Mouse (Mus musculus) intestine, embryonic 14.5 days (tissue): ENCODE data around the gene Plxnb1. TPM values are rescaled to one million over a fixed set of nuclear protein-coding genes. Genes with fewer than 3 reads are reported as not detected.

Source experiments
- ATAC-seq: fragments of 200-750 bp; cut with Nextera tagmentation; replicated peaks from 2 replicates; pipeline ENCODE4 v1.8.0; 2017; ENCODE audit warnings: low read depth, moderate number of reproducible peaks, moderate TSS enrichment, moderate library complexity; ENCODE audit not compliant: low FRiP score, low TSS enrichment
- DNase-seq: peaks from one replicate; pipeline ENCODE4 v3.0.0-alpha.2; 2018; ENCODE audit warnings: low spot score
- H3K27ac ChIP-seq: fragments of 300-500 bp; sonication (generic); 2 replicates; pipeline ENCODE4 v1.5.1; 2014; ENCODE audit warnings: low read depth, mild to moderate bottlenecking, control low read depth
- H3K27me3 ChIP-seq: fragments of 300-500 bp; sonication (generic); replicated peaks from 2 replicates; pipeline ENCODE4 v1.6.1; 2014; ENCODE audit warnings: low read length, control low read depth; ENCODE audit not compliant: control insufficient read depth, insufficient read depth
- H3K36me3 ChIP-seq: fragments of 300-500 bp; sonication (generic); 2 replicates; pipeline ENCODE4 v1.6.1; 2014; ENCODE audit warnings: low read length, control low read depth; ENCODE audit not compliant: control insufficient read depth, insufficient read depth
- H3K4me1 ChIP-seq: fragments of 300-500 bp; sonication (generic); replicated peaks from 2 replicates; pipeline ENCODE4 v1.6.1; 2014; ENCODE audit warnings: low read length, control low read depth, mixed read lengths; ENCODE audit not compliant: control insufficient read depth, insufficient read depth
- H3K4me2 ChIP-seq: fragments of 300-500 bp; sonication (generic); 2 replicates; pipeline ENCODE4 v1.6.1; 2014; ENCODE audit warnings: low read length
- H3K4me3 ChIP-seq: fragments of 300-500 bp; sonication (generic); 2 replicates; pipeline ENCODE4 v1.5.1; 2014; ENCODE audit warnings: low read depth, low read length, control low read depth, mixed read lengths
- H3K9ac ChIP-seq: fragments of 300-500 bp; sonication (generic); 2 replicates; pipeline ENCODE4 v1.6.1; 2014; ENCODE audit warnings: mild to moderate bottlenecking, low read length
- H3K9me3 ChIP-seq: fragments of 300-500 bp; sonication (generic); 2 replicates; pipeline ENCODE4 v1.6.1; 2016; ENCODE audit warnings: low read length, control low read depth; ENCODE audit not compliant: control insufficient read depth
- WGBS: fragments of 180-500 bp; shearing (Covaris S2); extraction: QIAGEN DNeasy Blood & Tissue Kit; methylation state at CpG from one replicate; pipeline ENCODE4 v1.1.7; 2014; 5-methylcytosine and 5-hydroxymethylcytosine counted together
- polyA plus RNA-seq: library from polyadenylated mRNA; unstranded; fragments of >200 nt; fragmentation: Nextera tagmentation; extraction: Ambion mirVana; gene quantifications from 2 replicates; pipeline ENCODE4 v1.2.1, GENCODE M21; 2014

The Plxnb1 gene
- polyA plus RNA-seq, 1 experiment from 2014 or later = 11.7 TPM

GRCm38 (mm10) chr9:109059136-109059903, 35.9 kb upstream of the Plxnb1 start, which contains the start of gene Trex1:
Trex1 (minus strand) TSS chr9:109059734.
- peaks cover 58% of the 10 kb centered on the region for H3K36me3 ChIP-seq
- H3K4me3 ChIP-seq = peak within 1 kb of the TSS; percentile 31
- H3K27me3 ChIP-seq = no peaks in the 10 kb centered on the region
- WGBS = 19% methylated on average over 15 of the region's 15 CpGs
- peak within 1 kb of the TSS; percentile 85 for H3K27ac ChIP-seq
- DNase-seq (peak; percentile 94), ATAC-seq (peak; percentile 83)
- H3K4me1 ChIP-seq = peaks cover 13% of the 10 kb centered on the region
- peak within 1 kb of the TSS; percentile 51 for H3K9ac ChIP-seq
- peak within 1 kb of the TSS; percentile 52 for H3K4me2 ChIP-seq
- H3K9me3 ChIP-seq = no peaks in the 10 kb centered on the region

GRCm38 (mm10) chr9:109060184-109060897, 34.8 kb upstream of the Plxnb1 start:
- DNase-seq (no peak), ATAC-seq (no peak)
- H3K9me3 ChIP-seq = no peaks in the 10 kb centered on the region
- peaks cover 8% of the 10 kb centered on the region for H3K4me1 ChIP-seq
- WGBS = 91% methylated on average over 16 of the region's 16 CpGs
- no peak overlapping the region for H3K4me3 ChIP-seq
- no peak overlapping the region for H3K27ac ChIP-seq
- H3K4me2 ChIP-seq = no peak overlapping the region
- no peak overlapping the region for H3K9ac ChIP-seq
- no peaks in the 10 kb centered on the region for H3K27me3 ChIP-seq
- peaks cover 68% of the 10 kb centered on the region for H3K36me3 ChIP-seq

DNA sequence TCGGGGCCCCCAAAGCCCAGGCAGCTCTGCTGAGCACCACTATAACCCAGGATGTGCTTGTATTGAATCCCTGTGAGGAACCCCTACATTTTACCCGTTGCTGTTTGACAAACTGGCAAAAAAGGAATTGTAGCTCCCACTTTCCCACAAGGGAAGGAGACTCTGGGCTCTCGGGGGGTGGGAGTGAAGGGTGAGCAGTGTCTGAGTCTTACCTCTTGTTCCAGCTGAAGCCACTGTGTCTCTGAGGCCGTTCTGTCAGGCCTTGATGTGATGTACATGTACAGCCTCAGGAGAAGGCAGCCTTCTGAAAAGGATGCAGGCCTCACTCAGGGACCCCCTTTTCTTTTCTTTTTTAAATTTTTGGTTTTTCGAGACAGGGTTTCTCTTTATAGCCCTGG, 34.3 kb upstream of the Plxnb1 start:
- Histone ChIP-seq H3K27ac (no peak overlapping the region), H3K27me3 (no peaks in the 10 kb centered on the region), H3K9me3 (no peaks in the 10 kb centered on the region), H3K9ac (no peak overlapping the region), H3K4me3 (no peak overlapping the region), H3K4me2 (no peak overlapping the region), H3K36me3 (peaks cover 73% of the 10 kb centered on the region), H3K4me1 (peaks cover 6% of the 10 kb centered on the region)
- ATAC-seq = no peak
- DNase-seq = no peak
- whole genome bisulfite sequencing = 85% methylated on average over 5 of the region's 5 CpGs

DNA sequence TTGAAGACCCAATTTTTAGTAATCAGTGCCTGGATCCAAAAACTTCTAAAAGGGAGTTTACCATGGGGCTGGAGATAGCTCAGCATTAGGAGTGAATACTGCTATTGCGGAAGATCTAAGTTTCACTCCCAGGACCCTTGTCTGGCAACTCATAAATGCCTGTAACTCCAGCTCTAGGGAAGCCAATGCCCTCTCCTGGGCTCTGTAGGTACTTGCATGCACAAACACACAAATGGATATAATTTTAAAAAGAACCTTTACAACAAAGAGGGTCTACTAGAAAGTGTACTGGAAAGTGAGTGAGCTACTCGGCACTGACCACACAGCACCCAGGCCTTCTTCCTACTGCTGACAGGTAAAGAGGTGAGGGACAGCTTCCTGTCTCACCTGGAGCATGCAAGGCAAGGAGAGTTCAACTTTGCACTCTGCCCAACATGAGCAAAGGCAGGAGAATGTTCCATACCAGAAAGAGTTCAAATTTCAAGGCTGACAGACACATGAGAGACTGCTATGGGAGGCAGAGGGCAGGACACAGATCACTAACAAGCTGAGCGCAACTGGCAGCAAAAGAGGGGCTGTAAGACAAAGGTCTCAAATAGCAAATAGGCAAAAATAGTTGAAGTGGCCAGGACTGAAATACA, 27.0 kb upstream of the Plxnb1 start:
- peaks cover 7% of the 10 kb centered on the region for H3K4me1 ChIP-seq
- no peak for ATAC-seq
- no peak overlapping the region for H3K27ac ChIP-seq
- no peaks in the 10 kb centered on the region for H3K9me3 ChIP-seq
- no peak overlapping the region for H3K4me2 ChIP-seq
- no peak for DNase-seq
- no peak overlapping the region for H3K4me3 ChIP-seq
- H3K36me3 ChIP-seq = peaks cover 89% of the 10 kb centered on the region
- 94% methylated on average over 3 of the region's 3 CpGs for WGBS
- H3K9ac ChIP-seq = no peak overlapping the region
- no peaks in the 10 kb centered on the region for H3K27me3 ChIP-seq

DNA sequence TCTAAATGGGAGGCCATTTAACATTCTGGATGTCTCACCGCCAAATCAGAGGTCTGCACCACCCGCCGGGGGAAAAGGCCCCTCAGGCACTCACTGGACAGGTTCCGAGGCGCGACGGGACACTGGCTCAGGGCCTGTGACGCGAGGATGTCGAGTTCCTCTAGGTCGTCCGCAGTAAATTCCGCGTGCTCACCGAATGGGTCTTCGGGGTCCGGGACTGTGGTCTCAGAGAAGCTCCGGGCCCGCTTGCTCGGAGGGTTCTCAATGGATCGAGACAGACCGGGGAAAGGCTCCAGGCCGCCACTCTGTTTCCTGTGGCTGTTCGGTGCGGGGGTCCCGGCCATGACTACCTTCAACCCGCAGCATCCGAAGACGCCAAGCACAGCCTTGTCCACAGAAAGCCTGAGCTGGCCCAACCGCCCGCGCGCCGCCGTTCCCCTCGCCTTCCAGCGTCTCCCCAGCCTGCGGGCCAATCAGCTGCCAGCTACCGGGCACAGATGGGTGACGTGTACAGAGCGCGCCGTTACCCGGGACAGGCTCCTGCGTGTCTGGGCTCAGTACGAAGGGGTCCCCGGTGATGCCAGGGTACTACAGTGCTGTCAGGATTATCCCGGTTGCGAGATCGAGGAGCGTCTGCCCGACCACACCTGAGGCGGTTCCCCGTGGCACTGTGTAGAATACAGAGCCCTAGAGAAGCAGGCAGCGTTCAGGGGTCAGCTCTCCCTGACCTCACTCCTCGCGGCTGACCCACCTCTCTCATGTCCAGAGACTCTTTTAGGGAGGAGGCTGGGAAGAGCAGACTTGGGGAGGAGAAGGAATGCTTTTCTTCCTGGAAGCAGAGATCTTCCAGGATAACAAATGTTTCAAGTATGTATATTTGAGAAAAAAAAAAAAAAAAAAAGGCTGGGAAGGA, 21.3 kb upstream of the Plxnb1 start, which contains the start of gene Atrip:
Atrip (minus strand) TSS at position 464 of the 913 bp plus-strand sequence.
- peak; percentile 96 for DNase-seq

DNA sequence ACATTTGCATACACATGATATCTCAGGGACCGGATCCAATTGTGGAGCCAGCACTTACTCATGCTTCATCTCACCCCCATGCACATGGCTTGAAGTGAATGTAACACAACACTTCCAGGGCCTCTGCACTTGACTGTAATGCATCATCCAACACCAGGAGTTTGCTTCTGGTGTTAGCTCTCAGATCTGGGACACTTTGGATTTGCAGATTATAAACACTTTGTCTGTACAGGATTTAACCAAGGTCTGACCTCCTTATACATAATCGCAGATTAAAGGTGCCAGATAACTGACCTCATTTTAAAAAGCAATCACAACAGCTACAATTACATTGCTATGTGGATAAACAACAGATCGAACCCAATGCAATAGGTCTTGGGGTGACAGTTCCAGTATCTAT, 14.7 kb upstream of the Plxnb1 start:
- no peak overlapping the region for H3K9ac ChIP-seq
- DNase-seq (no peak), ATAC-seq (no peak)
- no peak overlapping the region for H3K27ac ChIP-seq
- no peaks in the 10 kb centered on the region for H3K27me3 ChIP-seq
- H3K9me3 ChIP-seq = no peaks in the 10 kb centered on the region
- H3K4me2 ChIP-seq = no peak overlapping the region
- 95% methylated on average over 3 of the region's 3 CpGs for WGBS
- peaks cover 20% of the 10 kb centered on the region for H3K4me1 ChIP-seq
- no peak overlapping the region for H3K4me3 ChIP-seq
- H3K36me3 ChIP-seq = peaks cover 20% of the 10 kb centered on the region

More for the DNA sequence above, 21.3 kb upstream of the Plxnb1 start, which contains the start of gene Atrip:
- peak within 1 kb of the TSS; percentile 64; the same call in 1 of the 2 replicates for H3K27ac ChIP-seq
- H3K4me2 ChIP-seq = peak within 1 kb of the TSS; percentile 74
- peaks cover 39% of the 10 kb centered on the region for H3K36me3 ChIP-seq
- H3K9ac ChIP-seq = peak within 1 kb of the TSS; percentile 80
- no peaks in the 10 kb centered on the region for H3K27me3 ChIP-seq
- ATAC-seq = peak; percentile 98
- H3K9me3 ChIP-seq = no peaks in the 10 kb centered on the region
- WGBS = under 1% methylated on average over 57 of the region's 57 CpGs
- H3K4me3 ChIP-seq = peak within 1 kb of the TSS; percentile 88
- peaks cover 12% of the 10 kb centered on the region for H3K4me1 ChIP-seq

- H3K4me3 ChIP-seq = peak overlapping the region; percentile 77
- no peak for DNase-seq
- H3K9me3 ChIP-seq = no peaks in the 10 kb centered on the region
- H3K4me1 ChIP-seq = peaks cover 20% of the 10 kb centered on the region
- peaks cover 20% of the 10 kb centered on the region for H3K36me3 ChIP-seq
- no peak for ATAC-seq
- H3K27ac ChIP-seq = peak overlapping the region; percentile 36; the same call in 1 of the 2 replicates
- H3K9ac ChIP-seq = peak overlapping the region; percentile 68
- no peaks in the 10 kb centered on the region for H3K27me3 ChIP-seq
- H3K4me2 ChIP-seq = peak overlapping the region; percentile 87
- whole genome bisulfite sequencing = 4% methylated on average over 11 of the region's 11 CpGs
Observed at GRCm38 (mm10) chr9:109081749-109082123, 13.5 kb upstream of the Plxnb1 start.
